ENCODE assay signal across 27 mouse cellular contexts in the genomic region with DNA sequence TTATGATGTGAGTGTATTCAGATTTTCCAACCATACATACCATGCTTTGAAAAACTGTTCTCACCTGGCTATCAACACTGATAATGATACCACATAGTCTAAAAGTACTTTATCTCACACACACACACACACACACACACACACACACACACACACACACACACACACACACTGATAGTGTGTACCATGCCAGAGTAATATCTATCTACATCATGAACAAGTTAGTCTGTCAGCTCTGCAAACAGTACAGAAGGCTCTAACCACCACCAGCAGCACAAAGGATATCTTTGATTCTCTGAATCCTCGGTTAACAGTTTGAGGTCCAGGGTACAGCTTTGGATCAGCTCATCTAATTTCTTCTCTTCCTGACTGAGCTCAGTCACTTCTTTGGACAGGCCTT.
A peak's percentile ranks its signal among the peaks of the same experiment; 100 is the strongest.
DNase-seq lines count a peak whose midpoint lies in the region; ATAC-seq and TF ChIP-seq lines count a peak whose summit lies in the region.
"Had no signal": no experiment of that assay in that cellular context is flagged by ENCODE, and none has a peak within 500 bp of the region (broad histone marks: within the 10 kb centered on the region; RNA-seq: fewer than 3 reads in every experiment).

No protein-coding gene starts in this region.

- intact Hi-C loops in heart, postnatal 25 days (cut with DNase I) = no loop called here
- intact Hi-C loops in heart, postnatal 36 days (cut with DNase I) = no loop called here

- peak in 1 of 2 experiments; percentile 40; a peak in 1 of 4 replicates for TF ChIP-seq EP300 in MEL (IDR thresholded peaks at IDR 0.05; ENCODE audit: low read depth in 1 of 2, low read length in 2 of 2)

- peaks cover 9% of the 10 kb centered on the region for H3K4me1 ChIP-seq in heart, embryonic 12.5 days (replicated peaks)
- H3K4me1 ChIP-seq in heart, embryonic 14.5 days (ENCODE audit: control insufficient read depth in 2 of 2, insufficient read depth in 2 of 2, low read length in 2 of 2) = peaks cover 6 to 10% of the 10 kb centered on the region in 2 experiments
- H3K4me1 ChIP-seq in heart, embryonic 16.5 days (ENCODE audit: control insufficient read depth, insufficient read depth, low read length) = peaks cover 5% of the 10 kb centered on the region
- no peaks in the 10 kb centered on the region for H3K4me1 ChIP-seq in MEL (ENCODE audit: control insufficient read depth in 1 of 2, insufficient read depth in 2 of 2, low read length in 2 of 2)
- H3K4me1 ChIP-seq: embryonic facial prominence, embryonic 15.5 days; forebrain, embryonic 10.5 days; forebrain, embryonic 12.5 days had no signal

- DNase-seq in heart, postnatal 25 days (ENCODE audit: low spot score) = no peak
- no peak for DNase-seq in heart, postnatal 36 days
- DNase-seq in heart, adult 8-10 months (ENCODE audit: low spot score) = no peak
- DNase-seq in MEL (ENCODE audit: low read depth, low spot score) = no peak
- DNase-seq: adrenal gland, adult 2 months; adrenal gland, postnatal 10 days; adrenal gland, postnatal 25 days; B cell, adult 2 months; cerebellum, adult 11 months; cerebellum, adult 18-20 months; cerebellum, adult 8-10 months; cerebellum, adult 9-11 months; cerebellum, postnatal 14 days; cerebellum, postnatal 36 days; embryo, embryonic 11 days had no signal

- no peak for TF ChIP-seq CTCF in MEL (IDR thresholded peaks at IDR 0.05 in 2 of 3, conservative IDR thresholded peaks at IDR 0.05 in 1 of 3; ENCODE audit: control insufficient read depth in 1 of 3, insufficient read depth in 1 of 3, low read depth in 2 of 3, low read length in 3 of 3, poor library complexity in 1 of 3, severe bottlenecking in 1 of 3)

- no peak overlapping the region for H3K9ac ChIP-seq in heart, embryonic 12.5 days
- no peak overlapping the region for H3K9ac ChIP-seq in heart, embryonic 14.5 days (ENCODE audit: low read length)
- H3K9ac ChIP-seq in heart, embryonic 16.5 days (ENCODE audit: low read length) = no peak overlapping the region
- H3K9ac ChIP-seq in MEL (ENCODE audit: control insufficient read depth, low read depth, low read length, poor library complexity, severe bottlenecking) = no peak overlapping the region
- H3K9ac ChIP-seq: embryonic facial prominence, embryonic 13.5 days; embryonic facial prominence, embryonic 15.5 days; forebrain, embryonic 12.5 days had no signal

- peaks cover 1% of the 10 kb centered on the region; the same call in 1 of the 2 replicates for H3K79me2 ChIP-seq in MEL (ENCODE audit: control insufficient read depth, insufficient read depth, low read length, poor library complexity)

- peak overlapping the region; percentile 62; the same call in 1 of the 2 replicates for H3K27ac ChIP-seq in heart, embryonic 12.5 days (ENCODE audit: poor library complexity, severe bottlenecking)
- H3K27ac ChIP-seq in heart, embryonic 14.5 days (replicated peaks in 1 of 2; ENCODE audit: control insufficient read depth in 1 of 2, insufficient read depth in 1 of 2, low read depth in 2 of 2, low read length in 2 of 2) = peak overlapping the region; percentile 24 to 40; a peak in 1 of 4 replicates
- peak overlapping the region; percentile 73 for H3K27ac ChIP-seq in heart, embryonic 16.5 days (ENCODE audit: low read length)
- no peak overlapping the region for H3K27ac ChIP-seq in MEL (ENCODE audit: control insufficient read depth, low read depth, low read length)
- H3K27ac ChIP-seq: embryonic facial prominence, embryonic 13.5 days; embryonic facial prominence, embryonic 15.5 days; forebrain, embryonic 10.5 days; forebrain, embryonic 12.5 days had no signal

- H3K4me2 ChIP-seq in heart, embryonic 12.5 days = no peak overlapping the region
- H3K4me2 ChIP-seq in heart, embryonic 14.5 days (ENCODE audit: low read length) = no peak overlapping the region
- H3K4me2 ChIP-seq in heart, embryonic 16.5 days (ENCODE audit: low read depth, low read length) = no peak overlapping the region
- H3K4me2 ChIP-seq: embryonic facial prominence, embryonic 13.5 days; embryonic facial prominence, embryonic 15.5 days; forebrain, embryonic 12.5 days had no signal

- peaks cover 72% of the 10 kb centered on the region for H3K36me3 ChIP-seq in heart, embryonic 12.5 days
- peaks cover 73% of the 10 kb centered on the region for H3K36me3 ChIP-seq in heart, embryonic 14.5 days (ENCODE audit: control insufficient read depth, insufficient read depth, low read length)
- H3K36me3 ChIP-seq in heart, embryonic 16.5 days (ENCODE audit: control insufficient read depth, insufficient read depth) = peaks cover 29% of the 10 kb centered on the region
- H3K36me3 ChIP-seq in MEL (ENCODE audit: control insufficient read depth in 1 of 2, insufficient read depth in 2 of 2, low read length in 2 of 2) = peaks cover 0 to 13% of the 10 kb centered on the region in 2 experiments; a peak in 2 of 4 replicates

- no peak for ATAC-seq in heart, embryonic 12.5 days (ENCODE audit: insufficient number of reproducible peaks, low FRiP score)
- ATAC-seq in heart, embryonic 14.5 days (ENCODE audit: insufficient number of reproducible peaks, insufficient read depth, low FRiP score, low read depth) = no peak
- peak; percentile 65 for ATAC-seq in heart, embryonic 16.5 days (replicated peaks; ENCODE audit: extremely low read depth, insufficient read depth, low FRiP score)
- ATAC-seq: CD4-positive, CD25-positive, alpha-beta regulatory T cell, adult 4 months; forebrain, embryonic 14.5 days had no signal

- H3K4me3 ChIP-seq in heart, embryonic 12.5 days = no peak overlapping the region
- no peak overlapping the region for H3K4me3 ChIP-seq in heart, embryonic 14.5 days (ENCODE audit: control insufficient read depth in 1 of 2, insufficient read depth in 1 of 2, low read depth in 1 of 2, low read length in 2 of 2)
- H3K4me3 ChIP-seq in heart, embryonic 16.5 days (ENCODE audit: low read length) = no peak overlapping the region
- H3K4me3 ChIP-seq in MEL (ENCODE audit: control insufficient read depth in 1 of 2, insufficient read depth in 1 of 2, low read depth in 2 of 2, low read length in 2 of 2) = no peak overlapping the region
- H3K4me3 ChIP-seq: embryonic facial prominence, embryonic 13.5 days; embryonic facial prominence, embryonic 15.5 days; erythroblast, embryonic 14.5 days; forebrain, embryonic 10.5 days; forebrain, embryonic 12.5 days had no signal

- TF ChIP-seq POLR2A in MEL (IDR thresholded peaks at IDR 0.05; ENCODE audit: control insufficient read depth in 1 of 2, insufficient read depth in 1 of 2, low read depth in 1 of 2, low read length in 2 of 2, poor library complexity in 1 of 2) = no peak

- WGBS in heart, embryonic 12.5 days = 48% methylated on average over 1 of the region's 1 CpGs
- WGBS in heart, embryonic 14.5 days = 29% methylated on average over 1 of the region's 1 CpGs
- 33% methylated on average over 1 of the region's 1 CpGs for whole genome bisulfite sequencing in heart, embryonic 16.5 days

- TF ChIP-seq RAD21 in MEL (IDR thresholded peaks at IDR 0.05; ENCODE audit: low read depth, low read length) = no peak

- no peaks in the 10 kb centered on the region for H3K9me3 ChIP-seq in heart, embryonic 12.5 days (replicated peaks)
- no peaks in the 10 kb centered on the region for H3K9me3 ChIP-seq in heart, embryonic 14.5 days (ENCODE audit: control insufficient read depth, low read length)
- no peaks in the 10 kb centered on the region for H3K9me3 ChIP-seq in heart, embryonic 16.5 days (replicated peaks; ENCODE audit: control insufficient read depth, low read length)
- H3K9me3 ChIP-seq in MEL (replicated peaks; ENCODE audit: insufficient read depth, low read length) = no peaks in the 10 kb centered on the region
- H3K9me3 ChIP-seq: embryonic facial prominence, embryonic 13.5 days; embryonic facial prominence, embryonic 15.5 days; forebrain, embryonic 10.5 days; forebrain, embryonic 12.5 days; G1E had no signal

- H3K27me3 ChIP-seq in heart, embryonic 12.5 days (replicated peaks) = no peaks in the 10 kb centered on the region
- H3K27me3 ChIP-seq in heart, embryonic 14.5 days (ENCODE audit: control insufficient read depth, insufficient read depth, low read length) = no peaks in the 10 kb centered on the region
- H3K27me3 ChIP-seq in heart, embryonic 16.5 days (ENCODE audit: control insufficient read depth, insufficient read depth, low read length) = no peaks in the 10 kb centered on the region
- no peaks in the 10 kb centered on the region for H3K27me3 ChIP-seq in MEL (ENCODE audit: control insufficient read depth in 1 of 2, insufficient read depth in 2 of 2, low read length in 2 of 2)
- H3K27me3 ChIP-seq: CH12.LX; embryonic facial prominence, embryonic 13.5 days; embryonic facial prominence, embryonic 15.5 days; forebrain, embryonic 12.5 days had no signal

TF ChIP-seq in MEL, 35 proteins besides CTCF, POLR2A, EP300 and RAD21:
- TF ChIP-seq MYB (IDR thresholded peaks at IDR 0.05; ENCODE audit: low read depth, low read length) (no peak), TCF12 (IDR thresholded peaks at IDR 0.05; ENCODE audit: low read depth, low read length) (peak; percentile 52; the same call in 1 of the 2 replicates)
